Mouse (Mus musculus): ENCODE results near the gene Rpl18.

The Rpl18 gene

GRCm38 (mm10) chr7:45700301-45701015 lies 14.8 kb upstream of the Rpl18 start:
- peak; percentile 94 for DNase-seq (ENCODE audit: low read depth, low spot score)

DNA sequence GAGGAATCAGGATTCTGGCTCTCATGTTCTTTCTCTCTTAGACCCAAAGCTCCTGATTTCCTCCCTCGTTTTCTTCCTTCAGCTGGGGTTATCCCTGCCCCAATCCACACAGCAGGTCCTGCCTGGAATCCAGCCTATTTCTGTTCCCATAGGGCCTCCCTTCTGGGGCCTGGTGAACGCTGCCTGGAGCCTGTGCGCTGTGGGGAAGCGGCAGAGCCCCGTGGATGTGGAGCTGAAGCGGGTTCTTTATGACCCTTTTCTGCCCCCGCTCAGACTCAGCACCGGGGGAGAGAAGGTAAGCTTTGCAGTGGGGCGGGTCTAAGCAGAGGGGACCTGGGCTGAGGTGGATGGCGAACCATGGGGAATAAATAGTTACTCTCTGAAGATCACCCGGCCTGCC lies 14.2 kb upstream of the Rpl18 start:
- DNase-seq (ENCODE audit: low read depth, low spot score) = no peak

GRCm38 (mm10) chr7:45701607-45702006 lies 13.7 kb upstream of the Rpl18 start:
- DNase-seq (ENCODE audit: low read depth, low spot score) = no peak

DNA sequence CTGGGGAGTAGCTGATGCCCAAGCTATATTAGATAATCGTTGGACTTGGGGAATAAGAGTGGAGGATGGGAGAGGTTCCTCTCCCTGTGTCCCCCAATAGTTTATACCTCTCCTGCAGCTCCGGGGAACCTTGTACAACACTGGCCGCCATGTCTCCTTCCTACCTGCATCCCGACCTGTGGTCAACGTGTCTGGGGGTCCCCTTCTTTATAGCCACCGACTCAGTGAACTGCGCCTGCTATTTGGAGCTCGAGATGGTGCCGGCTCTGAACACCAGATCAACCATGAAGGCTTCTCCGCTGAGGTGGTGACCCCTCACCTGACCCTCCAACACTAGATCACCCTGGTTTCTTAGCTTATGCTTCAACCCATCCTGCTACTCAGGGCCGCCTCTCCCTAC lies 12.9 kb upstream of the Rpl18 start:
- no peak for DNase-seq (ENCODE audit: low read depth, low spot score)

- no peak for DNase-seq (ENCODE audit: low read depth, low spot score)
Measured at GRCm38 (mm10) chr7:45702809-45703520, 12.3 kb upstream of the Rpl18 start.

DNA sequence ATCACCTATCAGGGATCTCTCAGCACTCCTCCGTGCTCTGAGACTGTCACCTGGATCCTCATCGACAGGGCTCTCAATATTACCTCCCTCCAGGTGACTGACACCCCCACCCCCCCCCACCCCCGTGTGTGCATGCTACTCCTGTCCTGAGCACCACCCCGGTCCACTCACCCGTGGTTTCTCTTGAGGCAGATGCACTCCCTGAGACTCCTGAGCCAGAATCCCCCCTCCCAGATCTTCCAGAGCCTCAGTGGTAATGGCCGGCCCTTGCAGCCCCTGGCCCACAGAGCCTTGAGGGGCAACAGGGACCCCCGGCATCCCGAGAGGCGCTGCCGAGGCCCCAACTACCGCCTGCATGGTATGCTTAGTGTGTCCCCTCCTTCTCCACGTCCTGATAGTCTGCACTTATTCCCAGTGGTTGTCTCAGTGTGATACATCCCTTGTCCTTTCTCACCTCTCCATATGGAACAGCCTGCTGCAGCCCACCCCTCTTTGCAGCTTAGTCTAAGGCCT lies 11.7 kb upstream of the Rpl18 start:
- no peak for DNase-seq (ENCODE audit: low read depth, low spot score)

DNA sequence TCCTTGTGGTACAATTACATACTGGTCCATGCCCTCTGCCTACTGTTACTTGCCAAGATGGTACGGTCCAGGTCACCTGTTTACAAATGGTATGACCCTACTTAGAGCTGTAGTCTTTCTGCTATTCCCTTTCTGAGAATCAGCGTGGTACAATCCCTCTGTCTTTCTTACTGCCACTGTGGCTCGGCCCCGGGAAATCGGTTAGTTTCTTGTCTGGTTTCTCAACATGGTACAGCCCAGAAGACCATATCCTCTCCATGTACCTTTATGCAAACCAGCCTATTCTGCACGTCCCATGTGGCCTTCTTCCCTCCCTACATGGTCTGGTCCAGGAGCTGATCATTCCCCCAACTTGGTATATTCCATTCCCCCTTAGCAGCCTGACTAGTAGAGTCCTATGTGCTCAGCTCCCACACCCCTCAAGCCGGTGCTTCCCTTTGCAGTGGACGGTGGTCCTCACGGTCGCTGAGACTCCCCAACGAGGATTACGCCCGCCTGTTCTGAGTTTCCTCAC lies 11.2 kb upstream of the Rpl18 start:
- DNase-seq (ENCODE audit: low read depth, low spot score) = peak; percentile 97

DNA sequence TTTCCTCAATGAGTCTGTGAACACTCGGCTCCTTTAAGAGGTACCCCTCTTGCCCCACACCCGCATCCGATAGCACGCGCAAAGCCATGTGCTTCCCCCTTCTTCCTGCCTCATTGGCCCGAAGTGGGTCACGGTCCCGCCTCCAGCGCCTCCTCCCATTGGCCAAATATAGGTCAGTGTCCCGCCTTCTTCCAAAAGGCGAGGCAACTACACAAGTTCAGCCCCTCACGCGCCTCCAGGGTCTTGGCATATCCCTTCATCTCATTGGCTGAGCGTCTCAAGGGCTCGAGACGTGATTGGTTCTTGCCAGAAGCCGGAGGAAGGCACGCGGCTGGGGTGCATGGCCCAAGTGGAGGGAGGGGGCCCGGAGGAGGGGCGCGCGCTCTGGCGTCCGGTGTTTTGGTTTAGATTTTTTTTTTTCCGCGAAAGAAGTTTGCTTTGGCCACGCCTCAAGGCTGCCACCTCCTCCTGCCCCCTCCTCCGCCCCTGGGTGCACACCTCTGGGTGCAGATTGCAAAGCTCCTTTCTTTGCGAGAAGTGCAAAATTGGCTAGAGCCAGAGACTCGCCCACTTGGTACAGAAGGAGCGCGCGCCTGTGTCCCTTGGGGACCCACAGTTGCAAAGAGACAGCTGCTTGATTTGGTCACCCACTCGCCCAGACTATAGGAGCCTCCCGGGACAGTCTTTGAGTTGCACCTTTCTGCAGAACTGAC lies 10.4 kb upstream of the Rpl18 start, which contains the start of gene Dbp:
Dbp (plus strand) TSS at position 359 of the 713 bp plus-strand sequence.
- DNase-seq (ENCODE audit: low read depth, low spot score) = peak; percentile 100

GRCm38 (mm10) chr7:45705443-45705864 lies 9.8 kb upstream of the Rpl18 start:
- no peak for DNase-seq (ENCODE audit: low read depth, low spot score)

- peak; percentile 91 for DNase-seq (ENCODE audit: low read depth, low spot score)
Measured at GRCm38 (mm10) chr7:45705873-45706281, 9.4 kb upstream of the Rpl18 start.

GRCm38 (mm10) chr7:45706721-45707241 lies 8.5 kb upstream of the Rpl18 start:
- DNase-seq (ENCODE audit: low read depth, low spot score) = peak; percentile 92

- peak; percentile 98 for DNase-seq (ENCODE audit: low read depth, low spot score)
Measured at GRCm38 (mm10) chr7:45707375-45707967, 7.8 kb upstream of the Rpl18 start.

DNA sequence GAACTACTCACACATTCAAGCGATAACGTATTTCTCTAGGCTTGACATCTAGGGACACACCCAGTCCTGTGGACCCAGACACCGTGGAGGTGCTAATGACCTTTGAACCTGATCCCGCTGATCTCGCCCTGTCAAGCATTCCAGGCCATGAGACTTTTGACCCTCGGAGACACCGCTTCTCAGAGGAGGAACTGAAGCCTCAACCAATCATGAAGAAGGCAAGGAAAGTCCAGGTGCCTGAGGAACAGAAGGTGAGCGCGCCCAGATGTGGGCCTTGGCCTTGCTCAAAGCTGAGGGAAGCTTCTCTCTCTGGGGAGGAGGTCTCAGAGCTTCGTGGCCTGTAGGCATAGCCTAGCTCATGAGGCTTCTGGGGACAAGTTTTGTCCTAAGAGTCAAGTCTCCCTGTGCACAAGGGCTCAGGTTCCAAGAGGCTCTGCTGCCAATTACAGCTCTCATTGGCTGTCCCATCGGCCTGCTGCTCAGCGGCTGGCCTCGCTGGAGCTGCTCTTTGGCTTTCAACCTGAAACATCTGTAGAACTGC lies 7.0 kb upstream of the Rpl18 start:
- no peak for DNase-seq (ENCODE audit: low read depth, low spot score)

GRCm38 (mm10) chr7:45709036-45709435 lies 6.2 kb upstream of the Rpl18 start:
- DNase-seq (ENCODE audit: low read depth, low spot score) = peak; percentile 77

DNA sequence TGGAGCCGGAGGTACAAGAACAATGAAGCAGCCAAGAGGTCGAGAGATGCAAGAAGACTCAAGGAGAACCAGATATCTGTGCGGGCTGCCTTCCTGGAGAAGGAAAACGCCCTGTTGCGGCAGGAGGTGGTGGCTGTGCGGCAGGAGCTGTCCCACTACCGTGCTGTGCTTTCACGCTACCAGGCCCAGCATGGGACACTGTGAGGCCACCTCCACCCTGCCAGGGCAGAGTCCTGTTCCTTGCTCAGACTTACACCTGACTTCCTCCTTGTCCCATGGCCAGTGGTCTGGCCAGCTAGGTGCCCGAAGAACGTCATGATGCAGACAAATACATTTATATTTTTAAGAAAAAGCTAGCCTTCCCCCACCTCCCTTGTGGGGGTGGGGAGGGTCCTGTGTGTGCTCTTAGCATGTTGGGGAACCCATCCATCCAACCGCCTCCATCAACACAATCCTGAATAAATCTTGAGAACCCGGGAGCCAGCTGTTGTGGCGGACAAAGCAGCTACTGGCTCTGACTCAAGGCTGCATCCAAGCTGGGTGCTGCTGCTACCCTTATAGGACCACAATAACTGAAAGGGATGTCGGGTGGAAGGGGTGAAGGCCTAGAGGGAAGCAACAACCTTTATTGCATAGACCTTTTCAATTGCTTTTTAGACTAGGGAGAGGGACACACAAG lies 5.4 kb upstream of the Rpl18 start:
- DNase-seq (ENCODE audit: low read depth, low spot score) = no peak

GRCm38 (mm10) chr7:45710477-45711191 lies 4.6 kb upstream of the Rpl18 start:
- DNase-seq (ENCODE audit: low read depth, low spot score) = no peak

GRCm38 (mm10) chr7:45711316-45712021 lies 3.8 kb upstream of the Rpl18 start:
- no peak for DNase-seq (ENCODE audit: low read depth, low spot score)

GRCm38 (mm10) chr7:45712022-45712757 lies 3.1 kb upstream of the Rpl18 start:
- no peak for DNase-seq (ENCODE audit: low read depth, low spot score)
